Mouse (Mus musculus): ENCODE measurements around the gene Sez6l2. TPM values are rescaled to one million over a fixed set of nuclear protein-coding genes. Genes with fewer than 3 reads are reported as not detected.

Gene Sez6l2
- total and polyA plus RNA-seq, 3 experiments: 5.0 to 6.1 (median 5.6) TPM

DNA sequence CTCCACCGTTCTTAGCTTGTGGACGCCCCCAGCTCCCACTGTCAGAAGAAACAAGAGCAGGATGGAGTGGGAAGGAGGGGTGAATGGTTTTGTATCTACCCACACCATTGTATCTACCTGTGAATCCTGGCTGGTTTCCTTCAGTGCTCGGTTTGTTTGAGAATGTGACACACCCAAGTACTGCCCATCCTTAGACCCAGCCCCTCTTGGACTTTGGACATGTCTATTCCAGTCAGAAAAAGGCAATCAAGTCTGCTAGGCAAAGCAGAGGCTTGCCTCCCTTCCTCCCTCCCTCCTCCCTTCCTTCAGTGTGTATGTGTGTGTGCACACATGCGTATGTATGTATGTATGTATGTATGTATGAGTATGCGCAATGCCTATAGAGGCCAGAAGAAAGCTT is 53.3 kb downstream of the Sez6l2 start:
- Histone ChIP-seq H3K4me3 (no peak overlapping the region), H3K4me1 (ENCODE audit: control insufficient read depth, insufficient read depth, low read length) (peaks cover 8% of the 10 kb centered on the region), H3K79me2 (replicated peaks; ENCODE audit: control insufficient read depth, insufficient read depth, low read length) (no peaks in the 10 kb centered on the region), H3K36me3 (ENCODE audit: control insufficient read depth, insufficient read depth, low read length) (peaks cover 4% of the 10 kb centered on the region; the same call in 1 of the 2 replicates), H3K9ac (ENCODE audit: low read depth, low read length) (no peak overlapping the region), H3K27me3 (ENCODE audit: control insufficient read depth, insufficient read depth, low read length) (no peaks in the 10 kb centered on the region), H3K27ac (no peak overlapping the region)
- DNase-seq: no peak
- TF ChIP-seq POLR2A (IDR thresholded peaks at IDR 0.05; ENCODE audit: insufficient read depth, low read depth, low read length): no peak
- WGBS: 76% methylated on average over 5 of the region's 5 CpGs
- intact Hi-C loops (cut with DNase I): no loop called here

DNA sequence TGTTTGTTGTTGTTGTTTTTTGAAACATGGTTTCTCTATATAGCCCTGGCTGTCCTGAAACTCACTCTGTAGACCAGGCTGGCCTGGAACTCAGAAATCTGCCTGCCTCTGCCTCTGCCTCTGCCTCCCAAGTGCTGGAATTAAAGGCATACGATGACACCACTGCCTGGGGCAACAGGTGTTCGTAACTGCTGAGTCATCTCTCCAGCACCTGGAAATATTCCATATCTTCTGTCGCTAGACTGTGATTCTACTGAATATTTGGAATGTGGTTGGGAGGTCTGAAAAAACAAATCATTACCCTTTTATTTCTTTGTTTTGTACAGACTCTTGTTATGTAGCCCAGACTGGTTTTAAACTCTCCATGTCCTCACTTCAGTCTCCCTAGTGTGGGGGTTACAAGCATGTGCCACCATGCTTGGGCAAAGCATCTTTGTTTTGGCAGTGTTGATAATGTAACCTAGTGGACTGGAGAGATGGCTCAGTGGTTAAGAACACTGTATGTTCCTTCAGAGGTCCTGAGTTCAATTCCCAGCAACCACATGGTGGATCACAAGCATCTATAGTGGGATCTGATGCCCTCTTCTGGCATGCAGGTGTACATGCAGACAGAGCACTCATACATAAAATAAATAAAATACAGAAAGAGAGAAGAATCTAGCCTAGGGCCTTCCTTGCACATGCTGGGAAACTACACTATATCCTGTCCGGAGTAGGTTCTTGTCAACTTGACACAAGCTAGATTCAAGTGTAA is 53.9 kb downstream of the Sez6l2 start:
- peaks cover 4% of the 10 kb centered on the region; the same call in 1 of the 2 replicates for H3K36me3 ChIP-seq (ENCODE audit: control insufficient read depth, insufficient read depth, low read length)
- intact Hi-C loops (cut with DNase I): no loop called here
- no peak for DNase-seq
- H3K27me3 ChIP-seq (ENCODE audit: control insufficient read depth, insufficient read depth, low read length): no peaks in the 10 kb centered on the region
- 83% methylated on average over 4 of the region's 4 CpGs for WGBS
- TF ChIP-seq POLR2A (IDR thresholded peaks at IDR 0.05; ENCODE audit: insufficient read depth, low read depth, low read length) (no peak), CTCF (IDR thresholded peaks at IDR 0.05) (peak; percentile 52), EP300 (IDR thresholded peaks at IDR 0.05; ENCODE audit: insufficient read depth, low read depth, low read length) (no peak)
- H3K9ac ChIP-seq (ENCODE audit: low read depth, low read length): no peak overlapping the region
- H3K4me1 ChIP-seq (ENCODE audit: control insufficient read depth, insufficient read depth, low read length): peaks cover 13% of the 10 kb centered on the region
- no peak overlapping the region for H3K27ac ChIP-seq
- H3K4me3 ChIP-seq: no peak overlapping the region
- H3K79me2 ChIP-seq (replicated peaks; ENCODE audit: control insufficient read depth, insufficient read depth, low read length): no peaks in the 10 kb centered on the region

DNA sequence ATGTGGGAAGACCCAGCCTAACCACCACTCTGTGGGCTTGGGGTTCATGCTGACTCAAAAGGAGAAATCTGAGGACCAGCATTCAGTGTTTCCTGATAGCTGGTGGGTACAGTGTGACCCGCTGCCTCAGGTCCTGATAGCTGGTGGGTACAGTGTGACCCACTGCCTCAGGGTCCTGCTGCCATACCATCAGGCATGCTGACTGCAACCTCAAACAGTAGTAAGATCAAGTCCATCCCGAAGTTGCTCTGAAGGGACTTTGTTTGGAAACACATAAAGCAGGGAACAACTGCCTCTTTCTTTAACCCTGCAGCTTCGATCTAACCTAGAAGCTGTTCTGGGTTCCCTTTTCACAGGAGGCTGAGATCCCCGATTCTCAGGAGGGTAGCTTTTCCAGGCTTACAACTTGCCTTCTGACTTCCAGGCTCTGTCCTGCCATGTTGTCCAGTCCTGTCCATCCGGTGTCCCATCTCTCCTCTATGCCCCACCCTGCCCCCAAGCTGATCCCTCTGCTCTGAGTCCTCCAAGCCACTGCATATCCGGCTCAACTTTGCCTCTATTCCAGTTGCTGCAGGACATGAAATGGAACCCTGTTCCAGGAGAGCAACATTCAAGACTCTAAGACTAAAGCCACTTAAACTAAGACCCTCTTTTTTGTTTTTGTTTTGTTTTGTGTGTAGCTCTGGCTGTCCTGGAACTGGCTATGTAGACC is 57.1 kb downstream of the Sez6l2 start:
- 87% methylated on average over 6 of the region's 6 CpGs for WGBS
- Histone ChIP-seq H3K27ac (peak overlapping the region; percentile 87), H3K4me1 (ENCODE audit: control insufficient read depth, insufficient read depth, low read length) (peaks cover 15% of the 10 kb centered on the region), H3K79me2 (replicated peaks; ENCODE audit: control insufficient read depth, insufficient read depth, low read length) (0 out of 2 replicates have a peak, but pooled peaks cover 1% of the 10 kb centered on the region), H3K27me3 (ENCODE audit: control insufficient read depth, insufficient read depth, low read length) (no peaks in the 10 kb centered on the region), H3K36me3 (ENCODE audit: control insufficient read depth, insufficient read depth, low read length) (peaks cover 4% of the 10 kb centered on the region; the same call in 1 of the 2 replicates), H3K4me3 (no peak overlapping the region), H3K9ac (ENCODE audit: low read depth, low read length) (no peak overlapping the region)
- DNase-seq: no peak
- intact Hi-C loops (cut with DNase I): no loop called here
- no peak for TF ChIP-seq EP300 (IDR thresholded peaks at IDR 0.05; ENCODE audit: insufficient read depth, low read depth, low read length)
- TF ChIP-seq CTCF (IDR thresholded peaks at IDR 0.05): no peak
- no peak for TF ChIP-seq POLR2A (IDR thresholded peaks at IDR 0.05; ENCODE audit: insufficient read depth, low read depth, low read length)

DNA sequence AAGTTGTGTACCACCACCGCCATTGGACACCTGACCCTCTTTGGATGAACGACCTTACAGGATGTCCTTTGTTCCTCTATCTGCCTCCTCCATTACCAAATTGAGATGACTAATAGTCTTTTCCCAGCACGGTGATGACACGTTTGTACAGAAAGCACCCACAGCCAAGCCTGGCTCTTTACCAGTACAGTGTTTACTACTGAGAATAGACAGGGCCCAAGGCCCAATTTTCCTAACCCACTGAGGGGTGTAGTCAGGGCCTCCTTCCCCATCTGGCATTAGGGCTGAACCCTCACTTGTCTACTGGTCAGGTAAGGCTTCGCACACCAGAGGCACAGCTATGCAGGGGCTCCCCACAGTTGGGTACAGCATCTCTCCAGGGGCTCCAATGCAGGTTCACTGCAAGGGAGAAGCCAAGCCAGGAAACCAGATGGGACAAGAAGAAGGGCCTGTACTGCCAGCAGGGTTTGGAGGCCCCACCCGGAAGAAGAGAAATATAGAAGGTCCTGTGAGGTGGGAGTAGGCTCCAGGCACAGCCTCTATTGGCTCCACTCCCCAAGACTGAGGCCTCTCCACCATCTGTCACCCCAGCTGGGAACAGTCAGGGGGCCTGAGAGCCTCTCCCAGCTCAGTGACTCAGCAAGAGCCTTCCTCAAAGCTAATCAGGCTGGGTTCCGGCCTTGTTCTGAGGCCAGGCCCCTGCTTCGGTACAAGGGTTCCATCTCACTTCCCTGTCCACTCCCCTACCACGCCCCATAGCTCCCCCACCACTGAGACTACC is 58.1 kb downstream of the Sez6l2 start:
- peak; percentile 81 to 87 for DNase-seq
- WGBS: 26% methylated on average over 9 of the region's 9 CpGs
- H3K4me1 ChIP-seq (ENCODE audit: control insufficient read depth, insufficient read depth, low read length): peaks cover 18% of the 10 kb centered on the region
- H3K27me3 ChIP-seq (ENCODE audit: control insufficient read depth, insufficient read depth, low read length): no peaks in the 10 kb centered on the region
- TF ChIP-seq CTCF (IDR thresholded peaks at IDR 0.05) (no peak), EP300 (IDR thresholded peaks at IDR 0.05; ENCODE audit: insufficient read depth, low read depth, low read length) (peak; percentile 81)
- H3K9ac ChIP-seq (ENCODE audit: low read depth, low read length): peak overlapping the region; percentile 47
- intact Hi-C loops (cut with DNase I): no loop called here
- peaks cover 4% of the 10 kb centered on the region; the same call in 1 of the 2 replicates for H3K36me3 ChIP-seq (ENCODE audit: control insufficient read depth, insufficient read depth, low read length)
- peak overlapping the region; percentile 87 for H3K27ac ChIP-seq
- H3K4me3 ChIP-seq: no peak overlapping the region
- H3K79me2 ChIP-seq (replicated peaks; ENCODE audit: control insufficient read depth, insufficient read depth, low read length): 0 out of 2 replicates have a peak, but pooled peaks cover 1% of the 10 kb centered on the region

DNA sequence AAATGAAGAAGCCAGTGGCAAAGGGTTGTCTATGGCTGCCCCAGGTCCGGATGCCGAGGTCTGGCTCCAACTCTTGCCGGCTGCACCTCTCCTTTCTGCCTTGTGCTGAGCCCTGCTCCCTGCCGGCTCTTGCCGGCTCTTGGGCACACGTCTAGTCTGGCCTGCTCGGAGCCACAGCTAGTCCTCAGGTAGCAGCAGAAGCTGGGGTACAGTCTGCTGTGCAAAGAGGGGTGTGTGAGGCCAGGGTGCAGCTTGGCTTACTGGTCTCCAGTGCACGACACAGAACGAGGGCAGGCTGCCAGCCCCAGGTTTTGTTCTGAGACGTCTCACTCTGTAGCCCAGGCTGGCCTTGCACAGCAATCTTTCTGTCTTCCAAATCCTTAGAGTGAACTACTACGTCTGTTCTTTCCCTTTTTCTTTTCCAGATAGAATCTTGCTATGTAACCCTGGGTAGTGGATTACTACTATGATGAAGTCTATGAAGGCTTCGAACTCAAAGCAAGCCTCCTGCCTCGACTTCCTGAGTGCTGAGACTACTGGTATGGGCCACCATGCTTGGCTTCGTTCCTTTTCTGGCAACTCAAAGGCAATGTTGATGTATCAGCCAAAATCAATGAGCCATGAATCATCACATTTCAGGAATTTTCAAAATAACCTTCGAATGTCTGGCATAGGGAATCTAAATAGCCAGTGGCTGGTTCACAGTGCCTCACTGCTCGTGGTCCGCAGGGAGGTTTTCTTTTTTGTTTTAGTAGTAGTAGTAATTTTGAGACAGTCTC is 59.1 kb downstream of the Sez6l2 start:
- H3K79me2 ChIP-seq (replicated peaks; ENCODE audit: control insufficient read depth, insufficient read depth, low read length): 0 out of 2 replicates have a peak, but pooled peaks cover 4% of the 10 kb centered on the region
- peaks cover 19% of the 10 kb centered on the region for H3K4me1 ChIP-seq (ENCODE audit: control insufficient read depth, insufficient read depth, low read length)
- 78% methylated on average over 17 of the region's 17 CpGs for WGBS
- no peak overlapping the region for H3K4me3 ChIP-seq
- H3K27ac ChIP-seq: peak overlapping the region; percentile 87
- H3K9ac ChIP-seq (ENCODE audit: low read depth, low read length): no peak overlapping the region
- no peak for TF ChIP-seq EP300 (IDR thresholded peaks at IDR 0.05; ENCODE audit: insufficient read depth, low read depth, low read length)
- TF ChIP-seq POLR2A (IDR thresholded peaks at IDR 0.05; ENCODE audit: insufficient read depth, low read depth, low read length): no peak
- TF ChIP-seq CTCF (IDR thresholded peaks at IDR 0.05): no peak
- peaks cover 4% of the 10 kb centered on the region; the same call in 1 of the 2 replicates for H3K36me3 ChIP-seq (ENCODE audit: control insufficient read depth, insufficient read depth, low read length)
- intact Hi-C loops (cut with DNase I): loop anchor here (10.0 kb wide), 1 partner anchor 185 kb away; the partner anchor contains the start of gene Cd2bp2
- DNase-seq: no peak
- H3K27me3 ChIP-seq (ENCODE audit: control insufficient read depth, insufficient read depth, low read length): no peaks in the 10 kb centered on the region

Measured in heart, adult 2 months (tissue).